Mouse (Mus musculus) lung, postnatal 14 days (tissue): ENCODE measurements around the gene Dgkh.
A peak's percentile ranks its signal among the peaks of the same experiment; 100 is the strongest.

Experiments used
- DNase-seq: peaks from one replicate; pipeline ENCODE4 v3.0.0; 2021

Dgkh gene

GRCm38 (mm10) chr14:78668291-78668690 lies 64.3 kb downstream of the Dgkh start:
- DNase-seq, result peak; percentile 89

DNA sequence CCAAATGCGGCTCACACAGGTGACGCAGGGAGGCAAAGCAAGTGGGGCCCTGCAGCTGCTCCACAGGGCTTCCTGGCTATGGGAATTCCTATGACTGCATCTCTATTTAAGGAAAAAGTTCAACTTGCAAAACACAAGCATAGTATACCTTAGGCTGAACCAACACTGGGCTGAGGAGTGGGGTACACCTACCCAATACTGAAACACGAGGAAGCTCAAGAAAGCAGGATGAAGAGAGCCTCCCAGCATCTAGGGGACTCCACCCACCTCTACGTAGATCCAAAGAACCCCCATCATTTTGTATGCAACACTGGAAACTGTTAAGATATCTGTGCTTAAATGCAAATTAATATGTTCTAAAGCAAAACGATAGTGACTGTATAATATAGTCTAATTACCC lies 64.8 kb downstream of the Dgkh start:
- DNase-seq, result no peak

DNA sequence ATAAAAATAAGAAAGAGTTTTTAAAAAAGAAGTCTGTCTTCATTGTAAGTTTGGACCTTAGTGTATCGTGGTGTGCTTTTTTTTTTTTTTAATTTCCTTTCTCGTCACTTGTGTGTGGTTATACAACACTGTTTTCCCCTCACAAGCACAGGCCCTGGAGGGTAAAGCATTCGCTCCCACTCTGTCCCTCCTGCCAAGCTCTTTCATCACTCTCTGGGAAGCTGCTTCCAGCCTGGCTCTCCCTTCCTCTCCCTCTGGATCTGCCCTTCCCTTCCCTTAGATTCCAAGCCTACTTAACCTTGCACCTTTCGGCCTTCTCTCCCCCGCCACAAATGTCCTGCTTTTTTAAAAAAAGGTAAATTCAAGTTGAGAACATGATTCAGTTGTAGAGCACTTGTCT lies 69.9 kb downstream of the Dgkh start:
- no peak for DNase-seq

- no peak for DNase-seq
These were observed 71.1 kb downstream of the Dgkh start for GRCm38 (mm10) chr14:78661462-78661861.

GRCm38 (mm10) chr14:78658697-78659096 lies 73.9 kb downstream of the Dgkh start:
- no peak for DNase-seq

GRCm38 (mm10) chr14:78656832-78657626 lies 75.5 kb downstream of the Dgkh start:
- DNase-seq, result no peak

- no peak for DNase-seq
These were observed 77.5 kb downstream of the Dgkh start for GRCm38 (mm10) chr14:78654939-78655556.

DNA sequence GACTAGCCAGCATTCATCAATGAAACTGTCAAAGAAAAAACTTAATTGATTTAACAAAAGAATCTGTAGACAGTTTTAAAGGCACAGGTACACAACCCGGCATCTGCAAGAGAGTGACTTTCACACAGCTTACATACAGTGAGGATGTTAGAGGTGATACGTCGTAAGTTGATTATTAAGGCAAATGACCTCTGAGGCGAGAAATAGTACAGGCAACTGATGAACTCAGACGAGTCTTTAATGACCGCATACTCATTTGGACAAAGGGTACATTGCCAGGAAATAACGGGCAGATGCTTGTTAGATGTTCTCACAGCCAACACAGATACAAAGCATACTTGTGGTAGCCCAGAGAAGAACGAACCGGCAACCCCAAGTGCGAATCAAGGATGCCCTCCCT lies 78.4 kb downstream of the Dgkh start:
- DNase-seq, result no peak

DNA sequence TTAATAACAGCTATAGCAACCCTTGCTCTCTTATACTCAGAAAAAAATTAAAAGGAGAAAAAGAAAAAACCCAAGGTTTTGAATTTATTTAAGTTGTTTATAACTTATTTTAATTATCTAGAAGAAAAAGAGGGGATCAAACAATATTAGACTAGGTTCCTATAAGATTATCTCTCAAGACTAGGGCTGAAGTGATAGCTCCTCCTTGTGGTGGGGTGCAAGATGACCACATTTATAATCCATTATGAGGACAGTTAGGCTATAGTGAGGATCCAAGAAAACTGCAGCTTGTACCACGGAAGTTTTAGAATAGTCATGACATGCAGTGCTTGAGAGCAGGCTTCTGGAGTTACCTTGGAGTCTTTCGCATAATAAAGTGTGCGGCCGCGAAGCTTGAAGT lies 79.2 kb downstream of the Dgkh start:
- DNase-seq, result no peak

DNA sequence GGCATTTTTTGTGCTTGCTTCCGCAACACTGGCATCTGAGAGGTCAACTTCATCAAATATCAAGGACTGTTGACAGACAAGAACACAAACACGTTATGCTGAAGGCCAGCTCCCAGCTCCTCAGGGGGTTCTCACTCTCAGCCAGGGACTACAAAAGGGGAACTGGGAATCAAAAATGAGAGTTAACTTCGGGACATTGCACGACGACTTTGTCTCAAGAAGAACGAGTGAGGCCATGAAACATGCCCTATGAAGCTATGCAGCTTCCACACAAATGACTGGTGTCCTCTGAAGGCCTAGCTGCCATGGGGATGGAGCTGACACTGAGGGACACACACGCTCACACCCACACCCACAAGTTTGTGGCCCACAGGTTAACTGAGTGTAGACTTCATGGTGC lies 80.9 kb downstream of the Dgkh start:
- DNase-seq, result no peak

GRCm38 (mm10) chr14:78650379-78651095 lies 82.0 kb downstream of the Dgkh start:
- no peak for DNase-seq

- no peak for DNase-seq
These were observed 82.9 kb downstream of the Dgkh start for GRCm38 (mm10) chr14:78649525-78650274.

DNA sequence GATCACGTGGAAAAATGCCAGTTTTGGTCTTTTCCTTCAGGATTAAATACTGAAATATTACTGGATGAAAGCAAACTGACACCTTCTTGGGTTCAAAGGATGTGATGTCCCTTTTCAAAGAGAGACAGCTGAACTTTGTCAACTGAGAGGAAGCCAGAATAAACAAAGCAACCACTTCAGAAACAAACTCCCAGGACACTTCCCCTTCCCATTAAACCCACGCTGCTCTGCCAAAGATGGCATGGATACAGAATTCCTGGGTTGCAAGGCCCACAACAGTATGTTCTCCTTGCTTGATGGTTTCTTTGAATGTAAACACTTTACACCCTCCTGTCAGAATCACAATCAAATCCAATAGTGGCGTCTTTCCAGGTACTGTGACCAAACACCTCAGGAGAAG lies 87.0 kb downstream of the Dgkh start:
- no peak for DNase-seq

DNA sequence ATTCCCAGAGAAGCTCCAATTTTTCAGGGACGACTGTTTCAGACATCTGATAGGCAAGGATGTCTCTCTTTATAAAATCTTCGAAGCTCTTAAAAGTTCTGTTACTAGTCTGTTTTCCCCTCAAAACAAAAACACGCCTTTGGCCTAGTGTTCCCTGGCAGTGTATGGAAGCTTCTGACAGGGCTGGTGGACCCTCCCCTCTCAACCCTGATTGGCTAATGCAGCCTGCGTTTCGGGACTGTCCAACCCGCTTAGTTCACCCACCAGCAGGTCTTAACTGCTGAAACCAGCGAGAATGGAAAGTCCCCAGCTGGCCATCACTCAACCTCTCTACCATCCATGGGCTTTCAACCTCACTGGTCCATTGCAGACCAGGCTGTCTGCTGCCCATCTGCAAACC lies 91.3 kb downstream of the Dgkh start:
- DNase-seq, result no peak

GRCm38 (mm10) chr14:78639691-78640090 lies 92.9 kb downstream of the Dgkh start:
- DNase-seq, result no peak

DNA sequence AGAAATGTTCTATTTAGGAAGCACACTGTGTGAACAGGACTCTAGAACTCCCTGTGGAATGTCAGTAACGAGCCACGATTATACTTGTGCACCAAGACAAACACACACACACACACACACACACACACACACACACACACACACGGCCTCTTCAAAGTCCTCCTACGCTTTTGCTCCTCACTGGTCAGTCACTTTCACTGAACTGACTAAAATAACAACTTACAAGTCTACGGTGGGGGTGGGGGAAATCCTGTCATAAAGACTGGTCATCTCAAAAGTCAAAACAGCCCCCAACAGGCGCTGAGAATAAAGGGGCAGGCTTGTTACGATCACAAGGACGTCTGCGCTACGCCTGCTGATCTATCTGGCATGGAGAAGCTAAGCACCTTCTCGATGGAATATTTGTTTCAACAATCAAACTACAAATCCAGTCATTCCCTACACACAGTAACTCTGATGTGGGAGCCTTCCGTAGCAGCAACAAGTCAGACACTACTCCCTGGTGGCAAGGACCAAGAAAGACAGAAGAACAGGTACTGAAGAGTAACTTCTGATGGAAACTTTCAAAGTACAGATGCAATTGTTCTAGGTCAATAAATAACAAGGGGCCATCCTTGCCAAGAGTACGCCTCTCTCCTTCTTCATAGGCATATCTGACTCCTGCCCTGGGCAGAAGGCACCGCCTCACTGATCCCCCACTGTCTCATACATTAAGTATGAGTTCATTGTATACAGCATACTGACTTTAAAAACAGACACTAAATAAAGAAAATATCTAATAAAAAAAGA lies 96.8 kb downstream of the Dgkh start:
- DNase-seq, result no peak

- DNase-seq, result no peak
These were observed 99.8 kb downstream of the Dgkh start for GRCm38 (mm10) chr14:78632747-78633146.

DNA sequence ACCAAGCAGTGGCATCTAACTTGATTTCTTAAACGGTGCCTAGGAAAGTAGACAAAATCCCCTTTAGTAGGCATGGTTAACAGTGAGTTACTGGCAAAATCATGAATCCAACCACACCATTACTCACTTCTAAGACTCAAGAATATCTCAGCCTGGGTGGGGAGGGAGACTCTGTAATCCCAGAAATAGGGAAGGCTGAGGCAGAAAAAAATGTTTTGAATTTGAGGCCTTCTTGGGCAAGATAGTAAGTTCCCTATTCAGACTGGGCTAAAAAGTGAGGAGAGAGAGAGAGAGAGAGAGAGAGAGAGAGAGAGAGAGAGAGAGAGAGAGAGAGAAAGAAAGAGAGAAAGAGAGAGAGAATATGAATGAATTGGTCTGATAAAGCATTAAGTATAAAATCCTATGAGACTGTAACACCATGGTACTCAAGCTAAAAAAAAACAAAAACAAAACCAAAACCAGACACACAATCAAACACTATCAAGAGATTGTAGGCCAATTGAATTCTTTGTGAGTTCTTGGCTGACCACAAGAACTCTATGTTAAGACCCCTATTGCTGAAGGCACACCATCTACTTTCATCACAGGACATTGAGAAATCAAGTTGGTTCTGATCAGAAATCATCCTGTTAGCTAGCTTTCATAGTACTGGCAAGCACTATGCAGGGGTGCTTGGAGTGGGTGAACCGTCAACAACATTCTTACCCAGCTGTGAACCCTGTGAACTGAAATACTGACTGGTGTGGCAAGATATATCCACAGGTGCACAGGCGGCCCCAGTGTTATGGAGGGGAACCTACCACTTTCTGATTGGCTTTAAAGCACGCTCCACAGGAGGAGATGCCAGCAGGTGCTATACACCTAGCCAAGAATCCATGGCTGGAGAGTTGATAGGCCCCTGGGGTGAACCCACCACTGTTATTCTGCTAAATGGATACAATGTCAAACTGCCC lies 101.4 kb downstream of the Dgkh start:
- DNase-seq, result no peak

DNA sequence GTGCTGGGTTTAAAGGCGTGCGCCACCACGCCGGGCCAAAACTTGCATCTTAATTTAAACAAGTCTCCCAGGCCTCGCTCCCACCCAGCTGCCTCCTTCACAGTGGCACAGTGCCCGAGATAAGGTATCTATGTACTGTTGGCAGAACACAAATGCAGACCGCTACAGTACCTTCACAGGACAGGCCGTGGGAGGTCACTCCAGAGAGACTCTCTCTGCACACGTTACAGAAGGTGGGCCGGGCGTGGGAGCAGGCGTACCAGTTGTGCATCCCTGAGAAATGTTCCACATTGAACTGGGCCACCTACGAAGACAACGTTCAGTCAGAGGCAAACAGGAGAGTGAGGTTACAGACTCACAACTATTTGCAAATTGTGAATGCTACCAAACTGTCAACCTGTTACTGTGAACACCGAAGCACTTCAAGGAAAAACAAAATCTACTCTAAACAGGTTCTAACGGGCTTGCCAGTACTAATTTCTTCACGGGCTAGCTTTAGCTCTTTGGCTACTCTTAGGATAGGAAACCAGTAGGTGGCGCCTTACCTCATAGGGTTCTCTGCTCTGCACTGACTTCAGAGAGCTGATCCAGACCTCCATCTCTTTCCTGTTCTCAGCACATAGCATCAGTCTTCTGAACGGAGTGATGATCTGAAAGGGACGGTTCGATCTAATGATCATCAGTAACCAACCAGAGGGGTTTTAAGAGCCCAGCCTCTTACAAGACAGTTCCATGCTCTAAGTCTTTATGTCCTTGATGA lies 104.9 kb downstream of the Dgkh start:
- peak; percentile 60 for DNase-seq

DNA sequence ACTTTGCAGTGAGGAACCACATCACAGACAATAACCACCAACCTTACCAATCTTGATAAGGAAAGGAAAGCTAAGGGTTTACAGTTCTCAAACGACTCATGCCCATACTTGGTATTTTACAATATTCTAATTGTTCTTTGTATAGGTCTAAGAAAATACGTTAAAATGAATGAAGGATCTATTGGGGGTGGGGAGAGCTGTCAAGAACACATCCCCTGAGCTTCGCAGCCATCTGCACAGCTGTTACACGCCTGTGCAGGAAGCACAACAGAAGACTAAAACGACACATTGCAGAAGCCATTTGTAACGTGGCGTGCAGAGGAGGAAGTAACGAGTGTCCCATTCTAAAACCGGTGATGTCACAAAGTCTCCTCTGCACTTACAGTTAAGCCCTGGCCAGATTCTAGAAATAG lies 113.7 kb downstream of the Dgkh start:
- no peak for DNase-seq
